Mouse (Mus musculus): ENCODE data around the gene Rpl6.

The Rpl6 gene

GRCm38 (mm10) chr5:121204132-121205089, at the start of gene Rpl6:
TSS of gene Rpl6 (plus strand) at chr5:121204481.
- peak; percentile 70 to 74 for DNase-seq (ENCODE audit: low spot score in 2 of 2)

GRCm38 (mm10) chr5:121156121-121156520, 48.2 kb upstream of the Rpl6 start:
- no peak for DNase-seq (ENCODE audit: low spot score in 2 of 2)

GRCm38 (mm10) chr5:121157017-121157416, 47.3 kb upstream of the Rpl6 start:
- no peak for DNase-seq (ENCODE audit: low spot score in 2 of 2)

- DNase-seq (ENCODE audit: low spot score in 2 of 2) = no peak
Measured at GRCm38 (mm10) chr5:121157489-121157888, 46.8 kb upstream of the Rpl6 start.

- DNase-seq (ENCODE audit: low spot score in 2 of 2) = no peak
Measured at GRCm38 (mm10) chr5:121158966-121159365, 45.3 kb upstream of the Rpl6 start.

- no peak for DNase-seq (ENCODE audit: low spot score in 2 of 2)
Measured at GRCm38 (mm10) chr5:121162285-121162684, 42.0 kb upstream of the Rpl6 start.

GRCm38 (mm10) chr5:121162923-121163322, 41.4 kb upstream of the Rpl6 start:
- no peak for DNase-seq (ENCODE audit: low spot score in 2 of 2)

GRCm38 (mm10) chr5:121166884-121167283, 37.4 kb upstream of the Rpl6 start:
- DNase-seq (ENCODE audit: low spot score in 2 of 2) = no peak

GRCm38 (mm10) chr5:121169588-121169987, 34.7 kb upstream of the Rpl6 start:
- DNase-seq (ENCODE audit: low spot score in 2 of 2) = no peak

GRCm38 (mm10) chr5:121172835-121173234, 31.4 kb upstream of the Rpl6 start:
- no peak for DNase-seq (ENCODE audit: low spot score in 2 of 2)

GRCm38 (mm10) chr5:121179077-121179857, 25.0 kb upstream of the Rpl6 start:
- no peak for DNase-seq (ENCODE audit: low spot score in 2 of 2)

- no peak for DNase-seq (ENCODE audit: low spot score in 2 of 2)
Measured at GRCm38 (mm10) chr5:121183269-121183668, 21.0 kb upstream of the Rpl6 start.

GRCm38 (mm10) chr5:121184375-121184774, 19.9 kb upstream of the Rpl6 start:
- DNase-seq (ENCODE audit: low spot score in 2 of 2) = no peak

GRCm38 (mm10) chr5:121184945-121185551, 19.2 kb upstream of the Rpl6 start:
- DNase-seq (ENCODE audit: low spot score in 2 of 2) = no peak

GRCm38 (mm10) chr5:121187580-121188001, 16.7 kb upstream of the Rpl6 start:
- no peak for DNase-seq (ENCODE audit: low spot score in 2 of 2)

- no peak for DNase-seq (ENCODE audit: low spot score in 2 of 2)
Measured at GRCm38 (mm10) chr5:121188265-121188664, 16.0 kb upstream of the Rpl6 start.

- no peak for DNase-seq (ENCODE audit: low spot score in 2 of 2)
Measured at GRCm38 (mm10) chr5:121189182-121189581, 15.1 kb upstream of the Rpl6 start.

- no peak for DNase-seq (ENCODE audit: low spot score in 2 of 2)
Measured at GRCm38 (mm10) chr5:121190210-121190835, 14.0 kb upstream of the Rpl6 start.

GRCm38 (mm10) chr5:121190836-121191583, 13.3 kb upstream of the Rpl6 start, which contains the start of gene Ptpn11:
TSS of gene Ptpn11 (minus strand) at chr5:121191397.
- peak; percentile 55 to 68 for DNase-seq (ENCODE audit: low spot score in 2 of 2)

- no peak for DNase-seq (ENCODE audit: low spot score in 2 of 2)
Measured at GRCm38 (mm10) chr5:121191584-121191906, 12.7 kb upstream of the Rpl6 start.

- DNase-seq (ENCODE audit: low spot score in 2 of 2) = no peak
Measured at GRCm38 (mm10) chr5:121194173-121194572, 10.1 kb upstream of the Rpl6 start.
